Mouse (Mus musculus): ENCODE measurements around the gene Foxn3.

The Foxn3 gene

DNA sequence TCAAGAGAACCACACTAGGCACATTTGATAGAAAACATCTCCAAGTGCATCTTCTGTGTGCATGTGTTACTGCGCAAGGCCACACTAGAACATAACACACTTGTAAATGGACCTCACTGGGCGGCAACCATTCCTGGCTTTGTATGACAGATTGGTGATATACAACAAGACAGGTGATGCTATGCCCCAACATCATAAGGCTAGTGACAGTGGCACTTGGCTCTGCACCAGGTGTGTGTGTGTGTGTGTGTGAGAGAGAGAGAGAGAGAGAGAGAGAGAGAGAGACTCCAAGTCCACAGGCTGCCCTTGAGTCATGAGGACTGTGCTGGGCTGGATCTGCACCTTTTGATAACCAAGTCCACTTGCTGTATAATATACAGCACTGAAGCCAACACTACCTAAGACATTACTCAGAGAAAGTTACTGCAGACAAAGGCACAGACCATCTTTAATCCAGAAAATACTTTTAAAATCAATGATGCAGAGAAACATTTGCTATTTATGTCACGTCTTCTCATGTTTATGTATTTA, 242.4 kb downstream of the Foxn3 start:
- no peak for DNase-seq

DNA sequence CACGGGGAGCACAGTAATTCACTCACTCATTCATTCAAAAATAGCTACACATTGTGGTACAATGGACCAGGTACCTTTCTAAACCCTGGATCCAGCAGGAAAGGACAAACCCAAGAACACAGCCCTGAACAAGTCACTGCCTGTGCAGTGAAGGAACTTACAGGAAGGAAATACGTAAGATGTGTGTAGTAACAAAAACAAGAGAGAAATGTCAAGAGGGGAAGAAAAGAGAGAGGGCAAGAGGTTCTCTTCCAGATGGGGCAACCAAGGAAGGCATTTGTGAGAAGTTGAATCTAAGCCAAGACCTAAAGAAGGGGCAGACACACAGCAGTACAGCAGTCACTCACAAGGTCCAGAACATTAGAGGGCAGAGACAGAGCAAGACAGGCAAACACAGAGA, 243.5 kb downstream of the Foxn3 start:
- DNase-seq: no peak

DNA sequence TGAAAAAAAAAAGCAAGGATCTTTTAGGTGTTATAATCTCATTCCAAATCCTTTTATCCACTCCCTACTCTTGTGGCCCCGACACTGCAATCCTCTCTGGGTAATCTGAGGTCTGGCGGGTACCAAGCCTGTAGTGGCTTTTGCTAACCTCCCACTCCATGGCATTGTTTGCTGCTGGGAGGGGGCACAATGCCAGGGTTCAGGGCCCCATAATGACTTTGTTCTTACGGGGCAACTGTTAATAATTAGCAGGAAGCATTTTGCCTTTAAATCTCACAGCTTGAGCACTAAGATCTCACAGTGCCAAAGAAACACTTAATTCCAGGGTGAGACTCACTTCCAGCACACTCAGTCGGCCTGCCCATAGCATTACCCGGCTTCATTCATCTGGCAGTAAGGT, 244.2 kb downstream of the Foxn3 start:
- DNase-seq: no peak

DNA sequence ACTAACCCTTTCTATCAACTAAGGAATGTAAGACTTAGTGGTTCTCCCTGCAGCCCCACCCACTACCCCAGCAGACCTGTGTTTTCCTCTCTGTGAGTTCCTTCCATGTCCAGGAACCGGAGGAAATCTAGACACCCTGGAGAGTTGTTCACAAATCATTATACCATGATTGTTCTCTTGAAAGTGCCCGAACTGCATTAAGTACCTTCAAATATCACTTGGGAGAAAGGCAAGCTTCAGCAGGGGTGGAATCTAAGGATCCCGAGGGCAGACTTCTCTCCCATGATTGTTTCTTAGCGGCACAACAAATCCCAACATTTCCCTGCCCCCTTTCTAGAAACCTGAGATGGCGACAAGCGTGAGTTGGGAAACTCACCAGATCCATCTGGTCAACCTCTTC, 247.5 kb downstream of the Foxn3 start:
- DNase-seq: no peak

DNA sequence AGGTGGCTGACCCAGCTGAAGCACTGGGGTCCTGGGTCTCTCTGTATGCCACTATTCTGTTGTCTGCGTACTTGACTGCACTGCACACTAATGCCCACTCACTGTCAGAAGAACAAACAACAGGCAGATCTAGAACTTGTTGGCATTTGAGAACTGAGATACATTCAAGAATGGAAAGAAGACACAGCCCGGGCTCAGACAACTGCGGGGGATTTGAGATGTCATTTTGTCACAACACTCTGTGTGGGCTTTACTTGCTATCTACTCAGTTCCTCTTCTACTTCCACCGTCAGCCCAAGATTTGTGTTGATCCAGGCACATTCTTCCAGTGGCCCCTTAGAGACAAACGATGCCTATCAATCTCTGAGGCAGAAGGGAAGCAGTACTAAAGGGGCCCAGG, 248.6 kb downstream of the Foxn3 start:
- no peak for DNase-seq

DNA sequence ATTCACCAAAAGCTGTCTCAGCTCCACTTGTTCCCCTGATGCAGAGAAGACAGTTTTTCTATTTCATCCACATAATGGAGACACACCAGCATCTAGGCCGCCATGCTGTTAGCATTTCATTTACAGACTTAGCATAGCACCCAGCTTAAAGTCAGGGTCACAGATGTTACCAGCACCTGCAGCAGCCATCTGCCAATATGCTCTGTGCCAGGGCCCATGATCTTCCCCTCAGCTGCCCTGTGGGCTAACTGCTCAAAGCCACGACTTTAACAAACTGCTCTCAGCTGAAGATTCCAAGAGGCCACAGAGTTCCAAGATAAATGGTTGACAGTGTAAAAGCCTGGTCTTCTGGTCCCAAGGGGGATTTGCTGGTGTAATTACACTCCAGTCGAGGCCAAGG, 252.1 kb downstream of the Foxn3 start:
- DNase-seq: peak; percentile 38 to 51

DNA sequence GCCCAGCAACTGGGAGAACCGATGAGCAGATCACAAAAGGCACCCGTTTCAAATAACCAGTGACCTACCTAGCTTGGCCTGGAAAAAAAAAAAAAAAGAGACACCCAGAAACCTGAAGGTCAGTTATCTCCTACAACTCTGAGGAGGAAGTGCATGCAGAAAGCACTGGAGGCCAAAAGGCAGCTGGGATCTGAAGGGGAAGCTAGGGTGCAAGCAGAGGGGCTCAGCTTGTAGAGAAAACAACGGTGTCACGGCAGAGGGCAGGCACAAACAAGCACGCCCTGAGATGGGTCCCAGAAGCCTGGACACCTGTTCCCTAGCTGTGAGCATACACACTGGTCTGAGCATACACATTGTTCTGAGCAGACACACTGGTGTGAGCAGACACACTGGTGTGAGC, 253.4 kb downstream of the Foxn3 start:
- no peak for DNase-seq

DNA sequence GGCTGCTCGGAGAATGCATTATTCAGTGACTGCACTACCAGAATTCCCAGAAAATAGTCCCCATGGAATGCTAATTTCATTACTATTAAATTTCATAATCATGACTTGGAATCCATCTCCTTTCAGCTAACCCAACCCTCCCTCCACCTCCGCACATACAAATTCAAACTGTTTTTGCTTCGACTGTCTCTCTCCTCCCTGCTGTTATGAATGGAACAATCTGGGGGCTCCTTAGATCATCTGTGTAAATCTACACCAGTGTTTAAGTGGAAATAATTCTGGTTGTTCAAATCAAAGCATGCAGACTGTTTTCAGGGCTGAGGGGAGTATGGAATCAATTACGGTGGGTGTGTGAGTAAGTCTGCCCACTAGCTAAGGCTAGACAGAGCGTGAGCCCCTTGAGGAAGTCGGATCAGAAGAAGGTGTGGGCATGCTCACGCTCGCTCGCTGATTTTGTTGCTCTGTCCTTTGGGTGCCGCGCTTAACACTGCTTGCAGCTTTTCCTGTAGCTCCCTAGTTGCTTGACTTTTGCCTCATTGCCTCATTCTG, 254.8 kb downstream of the Foxn3 start:
- DNase-seq: no peak

DNA sequence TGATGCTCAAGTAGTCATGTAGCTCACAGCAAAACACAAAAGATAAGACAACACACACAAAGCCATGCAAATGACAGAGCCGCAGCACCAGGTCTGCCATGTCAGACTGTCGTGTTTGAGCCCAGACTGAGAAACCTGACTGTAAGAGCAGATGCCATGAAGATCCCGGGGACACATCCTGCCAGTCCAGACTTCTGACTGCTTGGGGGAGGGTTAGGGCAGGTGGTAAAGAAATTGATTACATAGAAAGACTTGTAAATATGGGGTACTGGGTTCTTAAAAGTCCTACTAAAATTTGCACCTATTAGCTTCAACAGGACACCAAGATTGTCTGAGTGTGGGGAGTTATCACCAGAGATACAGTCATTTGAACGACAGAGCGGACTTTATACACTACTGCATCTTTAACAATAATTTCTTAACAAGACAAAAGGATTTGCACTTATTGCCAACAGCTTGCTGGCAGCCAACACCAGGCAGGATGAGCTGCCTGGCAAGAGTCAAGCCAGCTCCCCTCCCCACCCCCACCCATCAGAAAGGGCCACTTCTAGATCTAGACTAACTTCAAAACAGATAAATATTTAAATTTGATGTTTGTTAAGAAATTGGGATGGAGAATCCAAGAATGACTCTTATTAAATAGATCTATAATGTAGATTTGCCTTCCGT, 256.7 kb downstream of the Foxn3 start:
- no peak for DNase-seq

DNA sequence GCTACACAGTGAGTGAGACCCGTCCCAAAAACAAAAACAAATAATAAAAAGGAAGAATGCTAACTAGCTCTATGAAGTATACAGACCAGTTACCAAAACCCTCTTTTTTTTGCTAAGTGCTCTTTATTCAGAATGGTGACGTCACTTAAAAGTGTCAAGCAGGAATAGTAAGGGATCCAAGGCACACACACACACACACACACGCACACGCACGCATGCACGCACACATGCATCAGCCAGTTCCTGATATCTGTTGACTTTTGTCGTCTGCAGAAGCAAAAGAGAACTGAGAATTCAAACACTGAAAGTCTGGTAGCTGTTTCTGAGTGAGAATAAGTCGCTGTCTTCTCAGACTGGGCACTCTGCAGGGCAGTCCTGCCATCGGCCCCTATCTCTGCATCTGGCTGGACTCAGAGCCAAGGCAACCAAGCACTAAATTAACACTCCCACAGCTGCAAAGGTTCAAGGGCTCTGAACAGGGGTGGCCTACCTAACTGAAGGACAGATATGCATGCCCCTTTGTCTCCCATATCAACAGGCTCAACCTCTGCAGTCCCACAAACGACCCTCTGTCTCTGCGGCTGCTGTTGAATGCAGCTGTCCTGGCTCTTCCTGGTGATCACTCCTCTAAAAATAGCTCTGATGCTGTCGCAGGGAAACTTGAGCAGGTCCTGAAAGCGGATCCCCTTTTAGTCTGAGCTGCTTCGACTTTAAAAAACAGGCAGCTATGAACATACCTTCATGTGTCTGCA, 257.4 kb downstream of the Foxn3 start:
- DNase-seq: no peak

DNA sequence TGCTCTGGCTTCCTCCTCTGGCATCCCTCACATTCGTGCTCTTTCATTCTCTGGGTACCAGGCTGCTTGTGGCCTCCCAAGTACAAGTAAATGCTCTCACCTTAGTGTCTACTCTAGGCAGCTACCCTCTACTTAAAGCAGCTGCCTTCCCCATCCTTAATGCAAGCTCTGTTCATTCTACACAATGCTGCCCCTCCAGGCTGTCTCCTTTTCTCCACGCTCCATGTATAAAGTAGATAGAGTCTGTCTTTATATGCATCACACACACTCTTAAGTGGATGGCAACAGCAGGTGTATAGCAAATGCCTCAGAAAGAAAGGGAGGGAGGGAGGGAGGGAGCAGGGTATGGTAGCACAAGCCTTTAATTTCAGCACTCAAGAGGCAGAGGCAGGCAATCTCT, 258.1 kb downstream of the Foxn3 start:
- DNase-seq: no peak

DNA sequence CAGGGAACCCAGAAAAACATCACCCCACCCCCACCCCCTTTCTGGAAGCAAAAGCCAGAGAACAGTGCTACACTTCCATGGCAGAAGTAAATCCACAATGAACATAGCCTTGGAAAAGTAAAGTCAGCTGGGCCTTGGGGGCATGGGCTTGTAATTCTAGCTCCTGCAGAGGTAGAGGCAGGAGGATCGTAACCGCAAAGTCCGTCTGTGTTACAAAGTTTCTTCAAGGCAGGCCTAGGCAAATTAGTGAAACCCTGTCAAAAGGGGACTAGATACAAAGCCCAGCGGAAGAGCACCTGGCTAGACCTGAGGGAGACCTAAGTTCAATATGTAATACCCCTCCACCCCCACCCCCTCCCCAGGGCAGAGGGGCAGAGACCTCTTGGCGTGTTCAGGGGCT, 259.3 kb downstream of the Foxn3 start:
- DNase-seq: no peak

DNA sequence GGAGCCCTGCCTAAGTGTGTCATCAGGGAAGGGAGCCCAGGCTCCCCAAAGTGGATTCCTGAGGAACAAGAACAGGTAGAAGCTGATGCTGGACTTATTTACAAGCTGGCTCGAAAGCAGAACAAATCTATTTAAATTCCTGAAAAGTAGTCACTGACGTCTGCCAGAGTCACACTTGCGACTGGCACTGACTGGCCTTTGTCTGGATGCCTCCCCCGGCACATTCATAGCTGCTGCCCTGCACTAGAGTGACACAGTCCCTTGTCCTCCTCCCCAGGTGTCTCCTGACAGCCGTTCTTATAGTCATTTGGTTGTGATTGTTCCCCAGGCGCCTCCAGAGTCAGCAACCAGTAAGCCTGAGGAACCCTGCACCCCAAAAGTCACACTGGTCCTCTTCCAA, 259.8 kb downstream of the Foxn3 start:
- no peak for DNase-seq

DNA sequence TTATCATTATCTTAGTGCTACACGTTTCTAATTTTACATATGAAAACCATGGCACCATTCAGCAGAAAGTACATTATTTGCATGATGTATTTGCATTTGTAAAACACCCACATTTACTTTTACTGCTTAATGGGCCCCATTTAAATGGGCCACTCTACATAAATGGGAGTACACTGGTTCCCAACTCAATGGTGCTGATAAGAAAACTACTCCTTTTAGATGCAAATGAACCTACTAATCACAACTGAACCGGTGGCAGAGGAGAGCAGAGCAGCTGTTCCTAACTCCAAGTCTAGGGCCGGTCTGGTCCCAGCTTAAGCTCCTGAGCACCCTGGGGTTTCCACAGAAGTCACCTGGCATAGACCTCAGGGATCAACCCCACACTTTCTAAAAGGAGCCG, 263.5 kb downstream of the Foxn3 start:
- no peak for DNase-seq

DNA sequence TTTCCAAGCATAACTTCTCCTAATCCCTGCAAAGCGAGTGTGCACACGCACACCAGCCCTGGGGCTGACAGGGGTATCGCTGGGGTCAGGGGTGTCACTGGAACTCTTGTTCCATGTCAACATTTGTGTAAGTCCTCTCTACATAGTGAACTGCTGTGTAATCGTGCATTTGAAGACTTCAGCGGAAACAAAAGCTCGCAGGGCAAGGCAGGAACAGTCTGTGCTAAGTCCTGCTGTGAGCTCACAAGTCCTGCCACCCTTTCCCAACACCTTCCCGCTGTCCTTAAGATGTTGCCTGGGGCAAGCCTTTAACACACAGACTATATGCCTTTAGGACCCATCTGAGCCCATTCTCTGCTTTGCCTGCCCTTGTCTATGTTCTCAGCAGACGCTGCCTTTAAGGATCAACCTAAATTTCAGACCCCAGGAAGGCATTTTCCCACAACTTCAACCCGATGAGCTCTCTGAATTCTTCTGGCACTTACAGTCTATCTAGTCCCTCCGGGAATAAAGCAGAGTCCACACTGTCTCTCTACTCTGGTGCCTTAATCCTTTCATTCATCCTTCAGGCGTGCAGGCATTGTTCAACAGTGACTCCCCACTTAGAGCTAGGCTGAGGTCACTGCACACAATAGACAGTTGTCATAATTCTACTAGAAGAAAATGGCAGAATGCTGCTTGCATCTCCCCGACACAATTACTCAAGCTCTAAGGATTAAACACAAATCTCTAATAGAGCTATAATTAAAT, 264.4 kb downstream of the Foxn3 start:
- no peak for DNase-seq

DNA sequence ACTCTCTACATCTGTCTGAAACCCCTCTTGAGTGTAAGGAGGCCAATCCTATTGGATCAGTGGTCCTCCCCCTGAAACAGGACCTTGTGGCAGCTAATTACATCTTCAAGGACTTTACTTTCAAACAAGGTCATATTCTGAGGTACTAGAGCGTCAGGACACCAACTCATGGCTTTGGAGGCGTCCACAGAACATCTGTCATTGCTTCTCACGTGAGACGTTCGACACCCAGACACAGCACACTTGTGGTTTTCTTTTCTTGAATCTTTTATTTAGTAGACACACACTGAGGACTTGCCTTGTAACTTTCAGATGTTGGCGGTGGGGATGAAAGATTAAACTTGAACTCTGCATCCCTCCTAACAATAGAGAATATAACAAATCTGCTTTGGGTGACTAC, 265.1 kb downstream of the Foxn3 start:
- DNase-seq: no peak

DNA sequence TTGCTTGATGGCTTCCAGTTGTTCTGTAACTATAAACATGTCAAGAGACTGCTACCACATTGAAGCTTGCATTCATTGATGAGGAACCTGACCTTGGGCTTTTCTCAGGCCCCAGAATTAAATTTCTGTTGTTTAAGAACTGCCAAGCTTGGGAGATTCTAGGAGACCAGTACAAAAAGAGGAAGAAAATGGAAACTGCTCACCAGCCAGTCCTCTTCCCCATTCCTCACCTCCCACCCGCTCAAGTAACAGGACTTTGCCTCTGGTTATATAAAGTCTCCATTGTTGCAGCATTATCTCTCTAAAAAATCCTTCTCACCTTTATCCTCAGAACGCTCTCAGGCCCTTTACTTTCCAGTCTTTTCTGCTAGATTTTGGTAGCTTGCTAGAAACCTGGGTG, 265.6 kb downstream of the Foxn3 start:
- no peak for DNase-seq

DNA sequence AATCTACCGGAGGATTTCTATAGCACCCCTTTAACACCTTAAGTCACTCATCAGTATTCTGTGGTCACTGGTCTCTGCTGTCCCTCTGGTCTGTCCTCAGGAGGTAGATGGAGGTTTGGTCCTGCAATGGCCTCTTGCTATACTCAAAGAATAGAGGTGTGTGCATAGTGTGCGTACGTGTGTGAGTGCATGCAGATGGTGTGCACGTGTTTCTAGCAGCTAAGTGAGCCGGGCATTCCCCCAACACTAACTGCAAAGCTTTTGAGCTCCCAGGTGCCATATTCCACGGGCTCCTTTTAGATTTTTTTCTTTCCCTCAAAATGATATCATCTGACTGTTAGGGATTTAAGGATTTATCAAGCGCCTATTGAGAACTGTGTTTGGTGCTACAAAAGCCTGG, 269.9 kb downstream of the Foxn3 start:
- no peak for DNase-seq

DNA sequence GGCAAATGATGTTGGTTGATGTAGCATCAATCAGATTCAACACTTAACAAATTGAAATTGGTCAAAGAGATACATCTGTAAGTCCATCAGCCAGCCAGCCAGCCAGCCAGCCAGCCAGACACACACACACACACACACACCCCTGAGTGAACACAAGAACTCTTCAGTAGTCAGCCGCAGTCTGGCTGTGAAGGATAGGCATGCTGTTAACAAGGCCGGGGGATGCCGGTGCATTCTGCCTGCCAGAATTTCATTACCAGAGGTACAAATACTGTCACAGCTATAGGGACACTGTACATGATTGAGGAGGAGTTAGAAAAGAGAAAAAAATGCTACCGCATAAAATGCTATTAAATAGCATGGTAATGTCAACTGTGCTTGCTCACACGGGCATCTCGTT, 271.2 kb downstream of the Foxn3 start:
- DNase-seq: no peak

DNA sequence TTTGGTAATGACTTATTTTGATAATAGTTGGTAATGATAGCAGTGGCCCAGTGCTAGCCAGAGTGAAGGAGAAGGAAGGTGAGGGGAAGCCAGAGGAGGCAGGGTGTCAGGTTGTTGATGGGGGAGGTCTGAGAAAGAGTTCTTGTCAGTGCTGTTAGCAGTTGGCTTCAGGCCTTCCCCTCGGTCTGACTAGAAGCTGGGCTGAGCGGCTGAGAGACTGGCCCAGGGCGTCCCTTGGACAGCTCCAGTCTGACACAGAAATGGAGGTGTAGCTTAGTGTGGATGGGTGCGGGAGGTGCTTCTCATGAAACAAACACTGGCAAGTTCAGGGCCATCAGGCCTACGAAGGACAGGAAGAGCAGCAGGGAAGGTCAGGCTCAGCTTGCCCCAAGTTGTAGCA, 276.3 kb downstream of the Foxn3 start:
- no peak for DNase-seq

DNA sequence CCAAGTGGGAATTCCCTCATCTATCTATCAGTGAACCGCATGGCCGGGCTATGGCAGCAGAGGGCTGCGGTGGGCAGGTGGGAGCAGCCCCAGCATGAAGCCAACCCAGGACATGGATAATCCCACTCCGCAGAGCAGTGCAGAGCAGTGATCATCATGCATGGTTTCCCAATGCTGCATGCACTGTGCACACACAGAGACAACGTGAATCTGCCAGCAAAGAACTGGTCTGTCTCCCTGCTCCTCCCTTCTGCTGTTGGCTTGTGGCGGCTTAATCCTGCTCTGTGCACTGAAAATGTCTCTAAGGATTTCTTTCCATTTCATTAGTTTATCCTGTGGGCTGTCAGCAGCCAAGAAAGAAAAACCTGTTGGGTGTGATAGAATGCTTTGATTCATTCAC, 276.7 kb downstream of the Foxn3 start:
- DNase-seq: no peak

DNA sequence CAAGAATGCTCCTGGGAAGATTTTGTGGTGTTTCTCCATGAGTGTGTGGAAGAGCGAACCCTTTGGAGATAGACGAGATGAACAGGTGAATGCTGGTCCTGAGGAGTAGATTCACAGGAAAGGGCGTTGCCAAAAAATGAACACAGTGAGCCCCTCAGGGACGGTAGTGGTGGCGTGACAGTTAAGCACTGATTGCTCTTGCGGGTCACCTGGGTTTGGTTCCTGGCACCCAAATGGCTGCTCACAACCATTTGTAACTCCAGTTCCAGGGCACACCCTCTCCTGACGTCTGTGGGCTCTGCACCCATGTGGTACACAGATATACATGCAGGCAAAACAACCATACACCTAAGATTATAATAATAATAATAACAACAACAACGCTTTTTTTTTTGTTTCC, 277.7 kb downstream of the Foxn3 start:
- no peak for DNase-seq

DNA sequence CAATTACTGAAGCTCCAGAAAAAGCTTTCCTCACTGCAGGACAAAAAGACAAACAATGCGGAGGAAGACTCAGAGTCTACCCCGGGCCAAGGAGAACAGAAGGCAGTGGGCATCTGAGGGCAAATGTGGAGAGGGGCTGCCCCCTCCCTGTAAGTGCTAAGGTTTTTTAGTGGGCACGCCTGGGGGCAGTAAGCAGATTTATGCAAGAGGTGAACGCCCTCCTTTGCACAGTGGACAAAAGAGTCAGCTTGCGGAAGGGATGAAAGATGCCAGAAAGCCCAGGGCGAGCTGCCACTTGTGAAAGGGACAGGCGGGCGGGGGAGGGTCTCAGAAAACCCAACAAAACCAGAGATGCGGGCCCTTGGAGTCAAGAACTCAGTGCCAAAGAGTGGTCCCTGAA, 278.2 kb downstream of the Foxn3 start:
- no peak for DNase-seq
